31 mouse cellular contexts compared by ENCODE assay signal in genomic region chr12:40176158-40176557, GRCm38 (mm10). TPM values are rescaled to one million over a fixed set of nuclear protein-coding genes. Genes with fewer than 3 reads are reported as not detected.
"Had no signal": no experiment of that assay in that cellular context is flagged by ENCODE, and none has a peak within 500 bp of the region (broad histone marks: within the 10 kb centered on the region; RNA-seq: fewer than 3 reads in every experiment).

No protein-coding gene starts in this region.

- DNase-seq: cerebellum, adult 9-10 months; cerebellum, adult 9-11 months; cerebellum, postnatal 10 days; cerebellum, postnatal 14 days; cerebellum, postnatal 25 days; cerebellum, postnatal 36 days; embryo, embryonic 11 days; forebrain, postnatal 0 days; gastrocnemius, adult 2 months; gastrocnemius, postnatal 10 days; gastrocnemius, postnatal 14 days; gastrocnemius, postnatal 25 days; gastrocnemius, postnatal 36 days; heart, adult 11 months; heart, adult 2 months had no signal

- H3K9me3 ChIP-seq: embryonic facial prominence, embryonic 10.5 days; forebrain, embryonic 10.5 days; forebrain, embryonic 15.5 days; heart, embryonic 10.5 days had no signal

- H3K27ac ChIP-seq: embryonic facial prominence, embryonic 10.5 days; embryonic facial prominence, embryonic 12.5 days; embryonic facial prominence, embryonic 13.5 days; embryonic facial prominence, embryonic 15.5 days; forebrain, embryonic 10.5 days; forebrain, embryonic 12.5 days; forebrain, embryonic 13.5 days; forebrain, embryonic 15.5 days; gastrocnemius, adult 2 months; heart, adult 2 months; heart, embryonic 10.5 days had no signal

- H3K4me3 ChIP-seq: embryonic facial prominence, embryonic 10.5 days; embryonic facial prominence, embryonic 12.5 days; embryonic facial prominence, embryonic 13.5 days; embryonic facial prominence, embryonic 15.5 days; erythroblast, embryonic 14.5 days; forebrain, embryonic 10.5 days; forebrain, embryonic 12.5 days; forebrain, embryonic 13.5 days; forebrain, embryonic 15.5 days; gastrocnemius, adult 2 months; heart, adult 2 months; heart, embryonic 10.5 days had no signal

- H3K9ac ChIP-seq: embryonic facial prominence, embryonic 12.5 days; embryonic facial prominence, embryonic 13.5 days; embryonic facial prominence, embryonic 15.5 days; forebrain, embryonic 12.5 days; forebrain, embryonic 13.5 days; forebrain, embryonic 15.5 days; forebrain, postnatal 0 days had no signal

- H3K36me3 ChIP-seq: embryonic facial prominence, embryonic 10.5 days; embryonic facial prominence, embryonic 12.5 days; embryonic facial prominence, embryonic 13.5 days; embryonic facial prominence, embryonic 15.5 days; forebrain, embryonic 10.5 days; forebrain, embryonic 12.5 days; forebrain, embryonic 15.5 days had no signal

- H3K4me1 ChIP-seq: embryonic facial prominence, embryonic 10.5 days; embryonic facial prominence, embryonic 12.5 days; embryonic facial prominence, embryonic 13.5 days; embryonic facial prominence, embryonic 15.5 days; forebrain, embryonic 10.5 days; forebrain, embryonic 12.5 days; forebrain, embryonic 13.5 days; forebrain, embryonic 15.5 days; heart, embryonic 10.5 days had no signal

- ATAC-seq: forebrain, embryonic 13.5 days; forebrain, embryonic 14.5 days; forebrain, embryonic 15.5 days; forebrain, embryonic 16.5 days; forebrain, postnatal 0 days had no signal

- H3K27me3 ChIP-seq: embryonic facial prominence, embryonic 12.5 days; embryonic facial prominence, embryonic 13.5 days; embryonic facial prominence, embryonic 15.5 days; forebrain, embryonic 12.5 days; forebrain, embryonic 13.5 days; forebrain, embryonic 15.5 days had no signal

RNA-seq across cellular contexts. Expression of gene Lsmem1, which starts 23.1 kb away (rescaled TPM):
- total RNA-seq: common myeloid progenitor, adult 5-6 weeks; granulocyte monocyte progenitor cell, adult 5-6 weeks had no signal
- polyA plus RNA-seq: embryonic facial prominence, embryonic 10.5 days; embryonic facial prominence, embryonic 13.5 days; erythroblast, embryonic 14.5 days; forebrain, embryonic 10.5 days; forebrain, embryonic 11.5 days; forebrain, embryonic 13.5 days; forebrain, embryonic 14.5 days; forebrain, embryonic 15.5 days; forebrain, embryonic 16.5 days; gonadal fat pad, adult 2 months had no signal

RNA-seq across cellular contexts. Expression of gene Scin, which starts 42.1 kb away (rescaled TPM):
- polyA plus RNA-seq: embryonic facial prominence, embryonic 10.5 days; forebrain, embryonic 10.5 days; forebrain, embryonic 11.5 days; forebrain, embryonic 13.5 days; forebrain, embryonic 14.5 days; forebrain, embryonic 15.5 days; forebrain, embryonic 16.5 days had no signal
